Mouse (Mus musculus) olfactory bulb, adult 2 months (tissue): ENCODE results near the gene Trpm3. TPM values are rescaled to one million over a fixed set of nuclear protein-coding genes. Genes with fewer than 3 reads are reported as not detected.

Experiments
- H3K27ac ChIP-seq: fragments of 200-500 bp; 2 replicates; pipeline ENCODE4 v1.5.1; 2012; ENCODE audit warnings: low read depth, low read length; ENCODE audit not compliant: insufficient read depth
- H3K4me1 ChIP-seq: fragments of 200-500 bp; 2 replicates; pipeline ENCODE4 v1.6.1; 2012; ENCODE audit warnings: low read length; ENCODE audit not compliant: control insufficient read depth, insufficient read depth
- H3K4me3 ChIP-seq: fragments of 200-500 bp; 2 replicates; pipeline ENCODE4 v1.5.1; 2012; ENCODE audit warnings: mild to moderate bottlenecking, low read depth, low read length, moderate library complexity; ENCODE audit not compliant: insufficient read depth
- CTCF ChIP-seq: fragments of 200-500 bp; IDR thresholded peaks from 2 replicates; pipeline ENCODE4 v1.5.1; 2012; ENCODE audit warnings: low read depth, mild to moderate bottlenecking, low read length, moderate library complexity; ENCODE audit not compliant: insufficient read depth
- POLR2A ChIP-seq: fragments of 200-500 bp; IDR thresholded peaks from 2 replicates; pipeline ENCODE4 v1.6.1; 2012; ENCODE audit warnings: mild to moderate bottlenecking, low read depth, low read length, moderate library complexity; ENCODE audit not compliant: insufficient read depth
- WGBS: fragments of 180-500 bp; shearing (Covaris S2); methylation state at CpG from one replicate; pipeline ENCODE4 v1.1.7; 2018; 5-methylcytosine and 5-hydroxymethylcytosine counted together
- polyA plus RNA-seq: library from polyadenylated mRNA; stranded (reverse); fragments of >200 nt; gene quantifications from 2 replicates; pipeline ENCODE4 v1.2.4, GENCODE M21; 2012; ENCODE audit warnings: low replicate concordance; ENCODE audit not compliant: missing spikeins, insufficient read depth, insufficient read length

The Trpm3 gene
- polyA plus RNA-seq, 1 experiment, result 53.7 TPM

DNA sequence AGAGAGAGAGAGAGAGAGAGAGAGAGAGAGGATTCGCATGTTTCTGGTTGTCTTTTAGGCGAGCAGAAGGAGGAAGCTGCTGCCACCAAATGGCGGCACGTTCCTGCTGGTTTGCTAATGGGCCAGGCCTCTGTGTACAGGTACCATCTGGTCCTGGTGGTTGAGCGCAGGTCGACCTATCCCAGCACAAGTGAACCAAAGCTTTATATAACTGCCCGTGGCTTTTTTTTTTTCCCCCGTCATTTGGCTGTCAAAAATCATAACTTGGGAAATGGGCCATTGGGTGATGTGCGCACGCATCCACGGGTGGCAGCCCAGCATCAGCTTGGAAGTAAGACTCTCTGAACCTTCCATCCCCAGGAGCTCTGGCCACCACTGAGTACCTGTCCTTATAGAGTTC is 745.5 kb downstream of the Trpm3 start:
- 51% methylated on average over 11 of the region's 11 CpGs for WGBS
- no peak overlapping the region for H3K4me3 ChIP-seq
- H3K4me1 ChIP-seq, result peaks cover 6% of the 10 kb centered on the region; the same call in 1 of the 2 replicates
- peak overlapping the region; percentile 48; the same call in 1 of the 2 replicates for H3K27ac ChIP-seq
- TF ChIP-seq CTCF (no peak), POLR2A (no peak)

DNA sequence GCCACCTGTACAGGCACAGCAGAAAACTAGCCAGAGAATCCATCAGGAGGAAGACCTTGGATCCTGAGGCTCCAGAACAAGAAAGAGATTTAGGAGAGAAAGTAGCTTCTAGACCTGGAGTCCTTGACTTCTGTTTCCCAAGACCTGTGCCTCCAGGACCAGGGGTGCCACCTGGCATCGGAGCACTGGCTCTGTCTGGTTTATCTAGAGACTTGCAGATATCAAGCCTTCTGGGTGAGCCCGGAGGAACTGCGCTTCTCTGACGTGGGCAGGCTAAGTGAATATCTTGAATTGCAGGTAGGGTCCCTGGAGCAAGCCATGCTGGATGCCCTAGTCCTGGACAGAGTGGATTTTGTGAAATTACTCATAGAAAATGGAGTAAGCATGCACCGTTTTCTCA is 746.2 kb downstream of the Trpm3 start:
- H3K27ac ChIP-seq, result no peak overlapping the region
- TF ChIP-seq POLR2A, result no peak
- no peak for TF ChIP-seq CTCF
- peaks cover 6% of the 10 kb centered on the region; the same call in 1 of the 2 replicates for H3K4me1 ChIP-seq
- WGBS, result 92% methylated on average over 5 of the region's 5 CpGs
- no peak overlapping the region for H3K4me3 ChIP-seq

DNA sequence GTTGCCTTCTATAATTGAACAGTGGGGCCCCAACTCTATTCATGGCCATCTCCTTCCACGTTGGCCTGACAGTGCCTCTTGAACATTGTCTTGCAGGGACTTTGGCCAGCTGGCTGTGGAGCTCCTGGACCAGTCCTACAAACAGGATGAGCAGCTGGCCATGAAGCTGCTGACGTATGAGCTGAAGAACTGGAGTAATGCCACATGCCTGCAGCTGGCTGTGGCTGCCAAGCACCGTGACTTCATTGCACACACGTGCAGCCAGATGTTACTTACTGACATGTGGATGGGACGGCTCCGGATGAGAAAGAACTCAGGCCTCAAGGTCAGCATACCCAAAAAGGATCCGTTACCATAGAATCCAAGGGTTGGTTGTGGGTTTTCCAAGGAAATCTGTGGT is 763.0 kb downstream of the Trpm3 start:
- Histone ChIP-seq H3K4me3 (no peak overlapping the region), H3K27ac (no peak overlapping the region), H3K4me1 (peaks cover 6% of the 10 kb centered on the region)
- TF ChIP-seq CTCF (no peak), POLR2A (no peak)
- 77% methylated on average over 7 of the region's 7 CpGs for WGBS

DNA sequence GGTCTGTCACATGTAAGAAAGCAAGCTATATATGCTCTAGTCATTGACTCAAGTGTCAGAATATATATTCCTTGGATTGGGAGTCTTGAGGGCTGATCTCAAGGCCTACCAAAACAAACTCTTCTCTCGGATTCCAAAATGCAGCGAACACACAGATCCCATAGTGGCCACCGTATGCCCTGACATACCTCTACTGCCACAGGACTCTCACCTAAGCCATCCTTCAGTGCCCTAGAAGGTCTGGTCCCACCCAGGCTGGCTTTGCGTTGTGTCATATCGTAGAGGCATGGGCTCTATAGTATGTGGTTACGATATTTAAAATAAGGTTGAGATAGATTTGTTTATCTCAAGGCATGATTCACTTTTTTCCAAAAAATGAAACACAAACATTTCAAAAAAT is 763.5 kb downstream of the Trpm3 start:
- TF ChIP-seq POLR2A (no peak), CTCF (no peak)
- no peak overlapping the region for H3K4me3 ChIP-seq
- 97% methylated on average over 6 of the region's 6 CpGs for WGBS
- peaks cover 6% of the 10 kb centered on the region for H3K4me1 ChIP-seq
- no peak overlapping the region for H3K27ac ChIP-seq

DNA sequence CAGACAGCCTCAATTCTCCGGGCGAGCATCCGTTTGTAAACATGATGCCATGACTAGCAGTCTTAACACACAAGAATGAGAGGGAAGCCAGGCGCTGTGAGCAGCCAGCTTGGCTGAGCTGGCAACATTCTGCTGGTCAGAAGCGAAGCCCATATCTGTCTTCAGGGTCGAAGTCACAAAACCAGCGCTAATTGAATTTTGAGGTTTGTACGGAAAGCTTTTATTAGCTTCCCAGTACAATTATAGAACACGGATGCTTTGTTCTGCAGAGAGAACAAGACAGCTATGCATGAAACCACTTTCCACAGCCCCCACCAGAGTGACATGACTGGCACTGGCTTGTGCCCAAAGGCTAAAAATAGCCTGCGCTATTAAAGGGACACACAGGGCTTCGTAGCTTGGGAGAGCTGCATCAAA is 766.2 kb downstream of the Trpm3 start:
- H3K4me1 ChIP-seq, result peaks cover 6% of the 10 kb centered on the region
- no peak overlapping the region for H3K4me3 ChIP-seq
- 16% methylated on average over 11 of the region's 11 CpGs for WGBS
- TF ChIP-seq CTCF (no peak), POLR2A (no peak)
- peak overlapping the region; percentile 69 for H3K27ac ChIP-seq

DNA sequence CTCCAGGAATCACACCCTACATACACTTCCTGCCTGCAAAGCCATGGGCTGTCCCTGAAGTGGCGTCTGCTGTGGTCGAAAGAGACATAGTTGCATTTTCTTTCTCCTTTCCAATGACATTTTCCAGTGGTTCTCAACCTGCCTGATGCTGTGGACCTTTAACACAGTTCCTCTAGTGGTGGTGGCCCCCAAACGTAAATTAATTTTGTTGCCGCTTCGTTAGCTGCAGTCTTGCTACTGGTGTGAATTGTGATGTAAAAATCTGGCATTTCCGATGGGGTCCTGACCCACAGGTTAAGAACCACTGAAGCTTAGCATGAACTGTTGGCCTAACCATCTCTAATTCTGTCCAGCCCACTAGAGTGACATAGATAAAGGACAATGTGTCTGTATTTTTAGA is 771.8 kb downstream of the Trpm3 start:
- WGBS, result 82% methylated on average over 6 of the region's 6 CpGs

DNA sequence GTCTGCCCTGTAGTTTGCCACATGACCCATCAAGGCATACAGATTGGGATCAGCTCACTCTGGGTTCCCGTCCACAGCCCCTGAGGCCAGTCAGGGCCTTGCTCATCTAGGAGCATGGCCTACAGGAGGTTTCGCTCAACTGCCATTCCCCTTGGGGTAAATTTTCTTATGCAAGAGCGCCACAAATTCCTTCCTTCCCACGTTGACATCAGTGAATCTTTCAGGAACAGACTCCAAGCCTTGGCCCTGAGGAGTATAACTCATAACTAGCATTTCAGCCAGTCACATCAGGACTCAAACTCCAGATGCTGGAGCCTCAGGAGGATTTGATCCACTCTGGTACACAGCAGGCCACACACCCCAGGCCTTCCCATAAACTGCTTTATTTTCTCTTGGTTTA is 774.1 kb downstream of the Trpm3 start:
- Histone ChIP-seq H3K4me3 (no peak overlapping the region), H3K4me1 (peaks cover 11% of the 10 kb centered on the region), H3K27ac (no peak overlapping the region)
- WGBS, result 91% methylated on average over 4 of the region's 4 CpGs
- TF ChIP-seq CTCF (no peak), POLR2A (no peak)

More for the DNA sequence above, 771.8 kb downstream of the Trpm3 start:
- H3K4me3 ChIP-seq, result no peak overlapping the region
- H3K27ac ChIP-seq, result no peak overlapping the region
- TF ChIP-seq POLR2A (no peak), CTCF (no peak)
- H3K4me1 ChIP-seq, result no peaks in the 10 kb centered on the region

DNA sequence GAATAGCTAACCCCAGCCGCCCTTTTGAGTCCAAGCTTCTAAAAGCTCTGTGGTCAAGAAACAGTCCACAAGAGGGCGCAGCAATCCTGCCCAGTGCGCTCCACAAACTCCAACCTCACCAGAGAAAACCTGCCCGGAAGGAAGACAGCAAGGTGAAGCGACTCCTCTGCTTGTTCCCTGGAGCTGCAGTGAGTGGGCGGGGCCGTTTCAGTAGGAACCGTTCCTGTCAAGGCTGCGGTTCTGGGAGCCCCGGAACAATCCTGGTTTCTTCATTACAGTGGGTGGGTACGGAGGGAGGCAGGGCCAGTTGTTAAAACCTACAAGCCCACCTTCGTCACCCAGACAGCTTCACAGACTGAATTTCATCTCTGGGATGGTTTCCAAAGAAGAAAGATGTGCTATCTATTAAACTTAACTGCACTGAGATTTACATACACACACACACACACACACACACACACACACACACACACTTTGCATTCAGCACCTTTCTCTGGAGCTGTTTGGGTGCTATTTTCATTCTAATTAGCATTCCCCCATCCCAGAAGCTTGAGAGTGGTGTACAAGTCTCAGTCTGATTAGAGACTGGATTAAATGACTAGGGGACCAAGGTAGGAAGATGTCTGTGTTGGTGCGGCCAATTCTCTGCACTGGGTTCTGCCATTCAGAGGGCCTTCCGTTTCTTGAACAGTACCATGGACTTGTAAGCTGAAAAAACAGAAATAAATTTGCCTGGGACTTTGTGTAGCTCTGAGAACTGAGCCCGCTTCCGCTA is 777.2 kb downstream of the Trpm3 start:
- TF ChIP-seq POLR2A, result no peak
- peak; percentile 91 for TF ChIP-seq CTCF
- Histone ChIP-seq H3K4me3 (peak overlapping the region; percentile 45), H3K27ac (peak overlapping the region; percentile 86), H3K4me1 (peaks cover 11% of the 10 kb centered on the region)
- 7% methylated on average over 16 of the region's 16 CpGs for WGBS

DNA sequence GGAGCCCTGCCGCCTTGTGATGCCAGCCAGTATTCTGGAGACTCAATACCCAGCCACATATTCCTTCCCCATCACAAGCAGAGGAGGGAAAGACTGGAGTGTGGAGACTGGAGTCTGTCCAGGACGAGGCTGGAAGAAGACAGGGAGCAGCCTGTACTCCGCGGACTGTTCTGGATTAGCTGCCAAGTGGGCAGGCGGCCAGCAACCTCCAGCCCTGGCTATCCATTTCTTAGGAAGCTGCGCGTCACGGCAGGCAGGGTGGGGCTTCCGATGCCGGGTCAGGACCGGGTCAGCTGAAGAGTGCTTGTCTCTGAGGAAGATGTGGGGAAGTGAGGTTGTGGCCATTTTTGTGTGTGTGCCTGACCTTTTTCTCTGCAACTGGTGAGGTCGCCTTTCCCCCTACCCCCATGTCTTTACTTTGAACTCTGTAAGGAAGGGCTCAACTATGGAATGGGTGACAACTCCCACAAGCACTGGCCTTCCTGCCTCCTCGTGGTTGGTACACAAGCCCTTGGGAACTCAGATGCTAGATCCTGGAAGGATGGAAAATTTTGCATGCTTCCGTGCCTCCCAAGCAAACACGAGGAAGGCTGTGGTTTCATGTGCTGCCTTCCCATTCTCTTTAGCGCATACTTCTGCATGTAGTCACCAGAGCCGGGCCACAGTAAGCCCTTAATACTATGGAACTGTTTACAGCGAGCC is 777.9 kb downstream of the Trpm3 start:
- 0 out of 2 replicates have a peak overlapping the region, but pooled peaks have one; percentile 0 for H3K4me3 ChIP-seq
- H3K4me1 ChIP-seq, result peaks cover 11% of the 10 kb centered on the region
- TF ChIP-seq CTCF, result no peak
- TF ChIP-seq POLR2A, result no peak
- WGBS, result 15% methylated on average over 18 of the region's 18 CpGs
- H3K27ac ChIP-seq, result peak overlapping the region; percentile 86
